8 mouse cellular contexts compared by ENCODE assay signal in genomic region chr4:41164974-41165373, GRCm38 (mm10). TPM values are rescaled to one million over a fixed set of nuclear protein-coding genes. Genes with fewer than 3 reads are reported as not detected.
A peak's percentile ranks its signal among the peaks of the same experiment; 100 is the strongest.
DNase-seq lines count a peak whose midpoint lies in the region; ATAC-seq and TF ChIP-seq lines count a peak whose summit lies in the region.
"Had no signal": no experiment of that assay in that cellular context is flagged by ENCODE, and none has a peak within 500 bp of the region (broad histone marks: within the 10 kb centered on the region; RNA-seq: fewer than 3 reads in every experiment).

No protein-coding gene starts in this region.

- H3K9me3 ChIP-seq in ES-Bruce4 (replicated peaks; ENCODE audit: control insufficient read depth, insufficient read depth, low read length, poor library complexity, severe bottlenecking) (no peaks in the 10 kb centered on the region), ES-E14 (ENCODE audit: control insufficient read depth, insufficient read depth, low read depth, low read length) (no peaks in the 10 kb centered on the region)
- H3K9me3 ChIP-seq in embryonic facial prominence, embryonic 13.5 days: no peaks in the 10 kb centered on the region
- H3K9me3 ChIP-seq in limb, embryonic 15.5 days: no peaks in the 10 kb centered on the region

- DNase-seq in ES-E14 (ENCODE audit: low read depth, low spot score): peak; percentile 59
- no peak for DNase-seq in kidney, adult 2 months
- no peak for DNase-seq in right cerebral cortex, postnatal 25 days
- DNase-seq in heart, postnatal 4 days: no peak
- DNase-seq: kidney, postnatal 10 days had no signal

- in situ Hi-C loops in ES-E14 (cut with MboI; ENCODE audit: low sequenced_read_pairs in 2 of 2, unreplicated experiment in 2 of 2): no loop called here

- WGBS in embryonic facial prominence, embryonic 13.5 days: 43% methylated on average over 2 of the region's 2 CpGs
- 21% methylated on average over 2 of the region's 2 CpGs for WGBS in limb, embryonic 15.5 days
- 39% methylated on average over 2 of the region's 2 CpGs for WGBS in kidney, adult 2 months

- H3K27ac ChIP-seq in ES-Bruce4 (ENCODE audit: insufficient read depth, low read length) (peak overlapping the region; percentile 94), ES-E14 (ENCODE audit: insufficient read depth, low read depth, low read length, poor library complexity, severe bottlenecking) (peak overlapping the region; percentile 88; the same call in 1 of the 2 replicates)
- 0 out of 2 replicates have a peak overlapping the region, but pooled peaks have one; percentile 35 for H3K27ac ChIP-seq in embryonic facial prominence, embryonic 13.5 days
- peak overlapping the region; percentile 47; the same call in 1 of the 2 replicates for H3K27ac ChIP-seq in limb, embryonic 15.5 days
- H3K27ac ChIP-seq in kidney, adult 2 months (ENCODE audit: insufficient read depth, low read depth, low read length): no peak overlapping the region; the same call in 1 of the 2 replicates

- H3K9ac ChIP-seq in ES-Bruce4 (ENCODE audit: low read depth, poor library complexity, severe bottlenecking) (no peak overlapping the region), ES-E14 (ENCODE audit: insufficient read depth, low read depth, low read length, poor library complexity, severe bottlenecking) (no peak overlapping the region; the same call in 1 of the 2 replicates)
- peak overlapping the region; percentile 44; the same call in 1 of the 2 replicates for H3K9ac ChIP-seq in embryonic facial prominence, embryonic 13.5 days
- no peak overlapping the region for H3K9ac ChIP-seq in limb, embryonic 15.5 days

- H3K27me3 ChIP-seq in ES-Bruce4 (ENCODE audit: control insufficient read depth, insufficient read depth, low read length, poor library complexity, severe bottlenecking): no peaks in the 10 kb centered on the region
- no peaks in the 10 kb centered on the region for H3K27me3 ChIP-seq in embryonic facial prominence, embryonic 13.5 days
- no peaks in the 10 kb centered on the region for H3K27me3 ChIP-seq in limb, embryonic 15.5 days
- H3K27me3 ChIP-seq in kidney, adult 2 months (replicated peaks; ENCODE audit: control insufficient read depth, insufficient read depth, low read length): no peaks in the 10 kb centered on the region

- no peak overlapping the region for H3K4me3 ChIP-seq in ES-Bruce4 (ENCODE audit: low read depth, low read length)
- no peak overlapping the region for H3K4me3 ChIP-seq in ES-E14 (ENCODE audit: insufficient read depth in 1 of 2, low read depth in 1 of 2, low read length in 2 of 2, poor library complexity in 1 of 2, severe bottlenecking in 1 of 2)
- no peak overlapping the region for H3K4me3 ChIP-seq in embryonic facial prominence, embryonic 13.5 days
- no peak overlapping the region for H3K4me3 ChIP-seq in limb, embryonic 15.5 days
- H3K4me3 ChIP-seq in kidney, adult 2 months (ENCODE audit: insufficient read depth, low read depth, low read length): no peak overlapping the region

- no peak overlapping the region for H3K4me2 ChIP-seq in embryonic facial prominence, embryonic 13.5 days
- no peak overlapping the region for H3K4me2 ChIP-seq in limb, embryonic 15.5 days

- TF ChIP-seq EP300 in ES-Bruce4 (IDR thresholded peaks at IDR 0.05; ENCODE audit: insufficient read depth, low read depth, low read length): 0 out of 2 replicates have a peak, but pooled peaks have one; percentile 15

- no peak for TF ChIP-seq CTCF in ES-Bruce4 (IDR thresholded peaks at IDR 0.05; ENCODE audit: low read depth, low read length)
- no peak for TF ChIP-seq CTCF in kidney, adult 2 months (conservative IDR thresholded peaks at IDR 0.05; ENCODE audit: insufficient read depth, insufficient read length, low read depth, low read length)

- ATAC-seq in embryonic facial prominence, embryonic 13.5 days (ENCODE audit: insufficient number of reproducible peaks, insufficient read depth, low FRiP score, low TSS enrichment, low read depth): no peak
- no peak for ATAC-seq in limb, embryonic 15.5 days (ENCODE audit: insufficient number of reproducible peaks, low FRiP score, low TSS enrichment, low read depth)

- H3K4me1 ChIP-seq in ES-Bruce4 (ENCODE audit: control insufficient read depth, insufficient read depth, low read length): peaks cover 1% of the 10 kb centered on the region
- H3K4me1 ChIP-seq in ES-E14 (ENCODE audit: control insufficient read depth in 2 of 2, insufficient read depth in 2 of 2, low read length in 2 of 2, poor library complexity in 1 of 2): peaks cover 3 to 9% of the 10 kb centered on the region in 2 experiments
- H3K4me1 ChIP-seq in embryonic facial prominence, embryonic 13.5 days: peaks cover 4% of the 10 kb centered on the region; the same call in 1 of the 2 replicates
- peaks cover 4% of the 10 kb centered on the region for H3K4me1 ChIP-seq in limb, embryonic 15.5 days
- H3K4me1 ChIP-seq in kidney, adult 2 months (ENCODE audit: control insufficient read depth, insufficient read depth, low read length): peaks cover 3% of the 10 kb centered on the region; the same call in 1 of the 2 replicates

- no peaks in the 10 kb centered on the region for H3K36me3 ChIP-seq in ES-Bruce4 (ENCODE audit: control insufficient read depth, insufficient read depth, low read length, poor library complexity, severe bottlenecking)
- H3K36me3 ChIP-seq in ES-E14 (ENCODE audit: control insufficient read depth, insufficient read depth, low read length, poor library complexity, severe bottlenecking): peaks cover 9% of the 10 kb centered on the region; the same call in 1 of the 2 replicates
- H3K36me3 ChIP-seq in embryonic facial prominence, embryonic 13.5 days: peaks cover 16% of the 10 kb centered on the region
- H3K36me3 ChIP-seq in limb, embryonic 15.5 days: peaks cover 12% of the 10 kb centered on the region
- H3K36me3 ChIP-seq in kidney, adult 2 months (ENCODE audit: control insufficient read depth, insufficient read depth, low read length): no peaks in the 10 kb centered on the region

- TF ChIP-seq POLR2A in ES-Bruce4 (IDR thresholded peaks at IDR 0.05; ENCODE audit: insufficient read depth, low read length): no peak
- no peak for TF ChIP-seq POLR2A in kidney, adult 2 months (IDR thresholded peaks at IDR 0.05; ENCODE audit: low read depth, low read length)

TF ChIP-seq in ES-E14, 5 proteins besides CTCF, POLR2A, EP300 and RAD21:
- TF ChIP-seq ZNF384 (IDR thresholded peaks at IDR 0.05; ENCODE audit: low read depth, low read length) (no peak), MAFK (IDR thresholded peaks at IDR 0.05; ENCODE audit: insufficient read depth, low read depth, low read length) (no peak), HCFC1 (IDR thresholded peaks at IDR 0.05; ENCODE audit: borderline replicate concordance, insufficient read depth, low read length) (no peak), ZC3H11A (IDR thresholded peaks at IDR 0.05; ENCODE audit: borderline replicate concordance, low read depth, low read length) (no peak)

RNA-seq across cellular contexts. Expression of gene Ube2r2, which starts 29.4 kb away (rescaled TPM):
- 130 and 134 TPM in 2 replicates for polyA plus RNA-seq in ES-Bruce4 (2011; ENCODE audit: insufficient read depth, insufficient read length, low read depth, missing spikeins)
- total RNA-seq in ES-E14 (2012; rRNA removed): 47.4 and 52.3 TPM in 2 replicates
- 93.3 and 94.0 TPM in 2 replicates for polyA plus RNA-seq in embryonic facial prominence, embryonic 13.5 days (2015; fragmentation: Nextera tagmentation; extraction: Ambion mirVana)
- 71.2 and 75.0 TPM in 2 replicates for polyA plus RNA-seq in limb, embryonic 15.5 days (2015; fragmentation: Nextera tagmentation; extraction: Ambion mirVana)
- polyA plus RNA-seq in kidney, adult 2 months (2012; rRNA removed): 59.7 and 67.4 TPM in 2 replicates
- total RNA-seq in heart, postnatal 4 days (2021): 100 to 1,000 TPM; 120 to 121 TPM

RNA-seq across cellular contexts. Expression of gene Nol6, which starts 40.7 kb away (rescaled TPM):
- 56.0 and 56.1 TPM in 2 replicates for polyA plus RNA-seq in ES-Bruce4 (2011; ENCODE audit: insufficient read depth, insufficient read length, low read depth, missing spikeins)
- 67.5 and 69.4 TPM in 2 replicates for total RNA-seq in ES-E14 (2012; rRNA removed)
- 25.3 and 27.9 TPM in 2 replicates for polyA plus RNA-seq in embryonic facial prominence, embryonic 13.5 days (2015; fragmentation: Nextera tagmentation; extraction: Ambion mirVana)
- 26.5 and 27.1 TPM in 2 replicates for polyA plus RNA-seq in limb, embryonic 15.5 days (2015; fragmentation: Nextera tagmentation; extraction: Ambion mirVana)
- 29.0 and 29.3 TPM in 2 replicates for polyA plus RNA-seq in kidney, adult 2 months (2012; rRNA removed)
- 10 to 100 TPM; 22.2 to 24.9 TPM for total RNA-seq in heart, postnatal 4 days (2021)
